Mouse (Mus musculus) liver (tissue): ENCODE measurements around the gene Osbp.
"Not testable (repeated sequence)": the region's sequence is repeated elsewhere in the genome, so short reads cannot be mapped to it uniquely, and the experiment has no call there.

Experiments
- DNase-seq: peaks from one replicate; pipeline ENCODE4 v3.0.0-alpha.2; 2020; ENCODE audit warnings: mixed read lengths

Osbp gene

DNA sequence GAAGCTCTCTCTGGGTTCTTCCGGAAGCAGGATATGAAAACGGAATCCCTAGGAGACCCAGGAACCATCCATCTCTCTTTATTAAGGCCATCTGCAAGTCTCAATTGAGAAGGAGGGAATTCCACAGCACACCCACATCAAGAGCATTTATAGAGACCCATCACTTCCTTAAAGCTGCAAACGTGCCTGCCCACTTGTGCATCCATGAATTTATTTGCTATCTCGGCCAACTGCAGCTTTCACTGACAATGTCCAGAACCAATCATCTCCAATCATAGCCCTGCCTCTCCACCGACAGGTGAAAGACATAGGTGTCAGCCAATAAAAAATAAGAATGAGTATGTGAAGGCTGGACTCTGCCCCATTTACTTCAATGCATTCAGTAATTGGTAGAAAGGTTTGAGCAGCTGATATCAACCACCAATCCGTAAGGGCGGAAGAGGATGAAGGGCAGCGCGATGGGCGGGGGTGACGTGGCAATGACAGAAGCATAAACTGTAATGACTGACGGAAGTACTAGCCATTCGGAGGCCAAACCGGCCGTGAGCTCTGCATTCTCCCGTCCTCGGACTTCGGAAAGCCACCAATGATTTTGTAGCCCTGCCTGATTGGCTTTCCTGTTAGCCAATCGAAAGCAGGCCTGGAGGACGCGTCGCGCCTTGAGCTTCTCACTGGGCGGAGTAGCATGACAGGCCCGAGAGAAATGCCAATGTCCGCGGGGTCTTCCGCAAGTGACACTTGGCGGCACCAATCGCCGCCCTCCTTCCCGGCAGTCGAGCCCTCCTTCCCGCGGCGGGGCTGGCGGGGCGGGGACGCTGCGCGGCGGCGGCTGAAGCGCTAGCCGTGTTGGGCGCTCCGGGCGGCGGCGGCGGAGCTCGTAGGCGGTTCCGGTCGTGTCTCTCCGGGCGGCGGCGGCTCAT, at the start of gene Osbp:
Gene Osbp (plus strand): TSS at position 919 of the 920 bp plus-strand sequence.
- DNase-seq: peak; percentile 97

- no peak for DNase-seq
Measured at GRCm38 (mm10) chr19:11922068-11922467, 43.7 kb upstream of the Osbp start.

- not testable (repeated sequence) for DNase-seq
Measured at GRCm38 (mm10) chr19:11922515-11922914, 43.2 kb upstream of the Osbp start.

DNA sequence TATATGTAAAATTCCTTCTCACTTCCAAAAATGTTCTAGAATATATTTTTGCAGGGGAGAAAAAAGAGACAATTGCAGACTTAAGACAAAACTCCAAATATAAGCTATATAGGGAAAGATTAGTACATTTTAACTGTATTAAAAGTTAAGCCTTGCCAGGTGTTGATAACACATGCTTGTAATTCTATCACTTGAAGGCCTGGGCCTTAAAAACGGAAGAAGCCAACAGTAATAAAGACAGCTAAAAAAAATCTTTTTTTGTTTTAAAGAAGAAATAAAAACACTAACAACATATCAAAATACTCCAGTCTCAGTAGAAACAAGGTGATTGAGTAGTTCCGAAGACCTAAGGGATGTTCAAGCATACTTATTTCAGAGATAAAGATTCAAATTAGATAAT, 39.4 kb upstream of the Osbp start:
- DNase-seq: no peak

- DNase-seq: peak; percentile 49
Measured at GRCm38 (mm10) chr19:11928025-11928748, 37.6 kb upstream of the Osbp start.

DNA sequence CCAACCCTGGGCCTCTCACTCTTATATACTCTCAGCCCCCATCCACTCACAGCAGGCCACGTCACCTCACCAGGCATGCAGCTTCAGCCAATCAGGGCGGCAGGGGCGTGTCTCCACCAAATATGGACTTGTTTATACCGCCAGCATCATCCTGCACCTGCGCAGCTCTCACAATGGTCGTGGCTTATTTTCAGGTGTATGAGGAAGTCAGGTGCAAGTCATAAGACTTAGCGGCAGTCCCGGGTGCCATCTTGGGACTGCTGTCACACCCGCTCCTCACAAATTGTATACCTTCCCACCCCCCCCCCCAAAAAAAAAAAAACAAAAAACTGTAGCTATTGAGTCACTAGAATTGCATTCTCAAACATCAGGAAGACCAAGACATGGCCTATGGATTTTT, 19.3 kb upstream of the Osbp start:
- not testable (repeated sequence) for DNase-seq

DNA sequence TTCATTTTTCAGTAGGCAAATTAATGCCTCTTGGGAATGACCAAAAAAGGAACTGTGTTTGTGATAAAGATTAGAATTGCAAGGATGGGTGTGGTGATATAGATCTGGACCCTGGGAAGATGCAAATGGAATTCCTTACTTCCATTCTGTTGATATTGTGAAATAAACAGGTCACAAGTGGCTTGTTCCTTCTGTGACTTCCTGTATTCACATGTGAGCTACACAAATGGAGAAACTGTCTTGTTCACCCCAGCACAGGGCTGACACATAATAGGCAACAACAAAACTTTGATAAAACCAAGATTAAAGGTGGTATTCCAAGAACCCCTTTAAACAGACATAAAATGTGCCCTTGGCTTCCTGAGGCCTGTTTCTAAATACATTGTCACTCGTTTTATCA, 15.9 kb upstream of the Osbp start:
- DNase-seq: no peak

DNA sequence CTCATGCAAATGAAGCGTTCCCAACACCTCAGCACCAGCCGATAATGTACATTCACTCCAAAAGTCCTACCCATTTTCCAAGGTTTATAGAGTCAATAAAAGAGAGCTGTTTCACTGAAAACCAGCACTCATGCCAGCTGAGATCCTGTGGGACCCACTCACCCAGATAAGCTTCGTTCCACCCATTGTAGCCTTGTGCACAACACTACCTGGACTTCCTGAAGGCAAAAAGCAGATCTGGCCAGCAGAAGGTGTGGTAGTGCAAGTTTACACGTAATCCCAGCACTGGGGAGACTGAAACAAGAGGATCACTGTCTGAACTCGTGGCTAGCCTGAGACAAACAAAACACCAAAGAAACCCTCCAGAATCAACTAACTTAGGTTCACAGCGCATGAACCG, 15.0 kb upstream of the Osbp start:
- DNase-seq: no peak

DNA sequence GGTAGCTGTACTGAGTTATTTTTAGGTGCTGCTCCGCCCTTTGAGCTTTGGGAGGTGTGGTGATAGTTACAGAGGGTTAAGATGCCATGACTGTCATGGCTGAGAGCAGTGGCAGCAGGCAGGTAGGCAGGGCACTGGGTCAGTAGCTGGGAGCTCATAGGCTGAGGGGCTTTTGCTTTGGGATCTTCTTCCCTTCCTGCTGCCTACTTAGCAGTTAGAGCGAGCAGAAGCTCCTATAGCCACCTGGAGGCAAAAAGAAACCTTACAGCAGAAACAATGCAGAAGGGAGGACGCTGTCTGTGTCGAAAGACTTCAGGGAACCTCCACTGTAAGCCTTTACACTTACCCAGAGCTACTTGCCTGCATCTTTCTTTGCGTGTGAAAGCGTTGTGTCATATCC, 11.5 kb upstream of the Osbp start:
- no peak for DNase-seq

DNA sequence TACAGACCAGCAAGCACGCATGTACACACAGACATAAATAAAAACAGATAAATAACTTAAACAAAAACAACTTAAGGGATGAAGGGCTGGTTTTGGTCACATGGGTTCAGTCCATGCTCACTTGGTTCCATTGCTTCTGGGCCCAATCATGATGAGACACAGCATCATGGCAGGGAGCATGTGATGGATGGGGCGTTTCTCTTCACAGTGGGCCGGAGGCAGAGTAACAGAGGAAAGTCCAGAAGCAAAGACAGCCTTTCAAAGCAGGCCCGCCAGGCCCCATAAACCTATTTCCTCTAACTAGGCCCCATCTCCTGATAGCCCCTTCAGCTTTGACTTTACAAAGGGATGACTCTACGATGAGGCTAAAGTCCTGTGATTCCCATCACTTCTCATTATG, 9.1 kb upstream of the Osbp start:
- no peak for DNase-seq

- no peak for DNase-seq
Measured at GRCm38 (mm10) chr19:11957396-11957795, 8.3 kb upstream of the Osbp start.

DNA sequence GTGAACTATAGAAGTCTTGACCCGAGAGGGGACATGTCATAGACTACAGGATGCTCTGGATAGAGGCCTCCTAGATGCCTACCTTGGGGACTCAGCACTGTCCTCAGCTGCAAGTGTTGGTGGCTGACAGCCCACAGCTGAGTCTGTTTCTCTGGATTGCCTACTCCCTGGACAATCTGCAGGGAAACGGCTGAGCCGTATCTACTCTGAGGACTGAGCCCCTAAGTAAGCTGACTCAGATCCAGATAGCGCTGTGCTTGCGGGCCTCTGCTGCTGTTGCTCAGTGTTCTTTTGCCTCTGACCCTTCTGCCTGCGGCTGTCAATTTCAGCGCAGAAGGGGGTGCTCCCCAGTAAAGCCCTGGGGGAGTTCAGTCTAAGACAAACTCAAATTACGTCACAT, 7.9 kb upstream of the Osbp start:
- no peak for DNase-seq

- DNase-seq: no peak
Measured at GRCm38 (mm10) chr19:11964266-11964665, 1.5 kb upstream of the Osbp start.

DNA sequence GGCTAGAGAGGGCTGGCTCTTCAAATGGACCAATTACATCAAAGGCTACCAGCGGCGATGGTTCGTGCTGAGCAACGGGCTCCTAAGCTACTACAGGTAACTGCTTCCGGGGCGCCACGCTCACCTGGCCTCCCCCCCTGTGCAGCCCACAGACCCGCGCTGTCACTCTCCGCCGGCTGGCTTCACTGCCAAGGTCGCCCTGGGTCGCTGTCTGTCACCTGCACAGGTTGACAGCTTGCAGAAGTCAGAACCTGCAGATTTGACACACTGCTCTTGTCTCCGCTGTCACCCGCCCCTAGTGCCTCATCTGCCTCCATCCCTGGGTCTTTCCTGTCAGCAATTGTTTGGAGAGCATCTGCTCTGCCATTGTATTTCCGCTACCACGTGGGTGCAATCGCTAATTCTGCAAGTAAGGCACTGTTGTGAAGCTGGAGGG, 478 bp downstream of the Osbp start:
- DNase-seq: peak; percentile 57

DNA sequence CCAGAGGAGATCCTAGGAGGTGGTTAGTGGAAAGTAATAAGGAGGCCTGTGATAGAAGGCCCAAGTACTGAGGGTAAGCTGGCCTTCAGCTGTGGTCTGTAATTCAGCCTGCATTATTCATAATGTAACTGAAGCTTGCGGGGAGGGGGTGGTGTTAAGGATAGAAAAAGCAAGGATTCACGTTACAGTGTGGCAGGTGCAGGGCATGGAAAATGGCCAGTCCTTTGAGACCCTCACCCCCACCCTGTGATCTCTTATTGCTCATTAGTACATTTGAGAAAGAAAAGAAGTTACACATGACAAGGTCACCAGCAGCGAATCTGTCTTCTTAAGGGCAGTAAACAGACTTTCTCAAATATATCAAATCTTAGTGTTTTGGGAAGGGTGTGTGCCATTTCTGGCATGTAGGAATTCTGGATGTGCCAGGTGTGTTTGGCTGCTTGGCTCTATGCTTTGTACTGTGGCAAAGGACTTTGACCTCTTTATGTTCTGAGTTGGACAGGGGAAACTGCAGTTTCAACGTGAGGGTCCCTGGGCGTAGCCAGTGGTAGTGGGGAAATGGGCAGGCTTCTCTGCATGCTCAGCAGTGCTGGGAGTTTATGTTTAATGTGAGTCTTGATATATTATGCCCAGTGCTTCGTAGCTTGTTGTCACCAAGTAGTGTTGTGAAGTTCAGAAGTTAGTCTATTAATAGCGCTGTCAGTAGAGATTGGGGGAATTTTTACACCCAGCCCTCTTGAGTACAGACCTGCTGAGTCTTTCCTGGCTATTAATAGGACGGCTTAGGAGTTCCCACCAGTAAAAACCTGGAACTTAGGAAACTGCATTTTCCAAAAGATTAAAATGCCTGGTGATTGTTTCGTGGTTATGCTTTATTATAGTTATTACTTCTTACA, 3.7 kb downstream of the Osbp start:
- no peak for DNase-seq

DNA sequence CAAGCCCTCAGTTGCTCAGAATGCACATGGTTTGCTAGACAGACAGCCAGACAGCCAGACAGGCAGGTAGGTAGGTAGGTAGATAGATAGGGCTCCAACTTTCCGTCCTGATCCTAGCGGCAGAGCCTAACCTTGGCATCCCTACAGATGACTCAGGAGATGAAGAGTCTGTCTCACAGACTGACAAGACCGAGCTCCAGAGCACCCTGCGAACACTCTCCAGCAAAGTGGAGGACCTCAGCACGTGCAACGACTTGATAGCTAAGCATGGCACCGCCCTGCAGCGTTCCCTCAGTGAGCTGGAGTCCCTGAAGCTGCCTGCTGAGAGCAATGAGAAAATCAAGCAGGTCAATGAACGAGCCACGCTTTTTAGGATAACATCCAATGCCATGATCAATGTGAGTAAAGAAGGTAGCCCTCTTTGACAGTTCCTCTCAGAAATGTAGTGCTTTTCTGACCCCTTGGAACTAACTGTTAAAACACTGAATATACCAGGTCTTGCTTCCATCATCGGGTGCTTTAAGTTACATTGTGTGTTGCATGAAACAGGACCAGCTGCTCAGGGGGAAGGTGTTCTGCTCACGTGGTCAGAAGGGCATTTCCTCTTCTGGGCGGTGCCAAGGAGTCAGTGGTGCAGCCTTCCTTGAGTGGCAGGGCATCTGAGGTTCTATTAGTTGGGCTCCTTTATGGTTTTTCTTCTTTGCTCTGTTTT, 7.9 kb downstream of the Osbp start:
- DNase-seq: peak; percentile 53

- DNase-seq: no peak
Measured at GRCm38 (mm10) chr19:11974223-11974540, 8.4 kb downstream of the Osbp start.

DNA sequence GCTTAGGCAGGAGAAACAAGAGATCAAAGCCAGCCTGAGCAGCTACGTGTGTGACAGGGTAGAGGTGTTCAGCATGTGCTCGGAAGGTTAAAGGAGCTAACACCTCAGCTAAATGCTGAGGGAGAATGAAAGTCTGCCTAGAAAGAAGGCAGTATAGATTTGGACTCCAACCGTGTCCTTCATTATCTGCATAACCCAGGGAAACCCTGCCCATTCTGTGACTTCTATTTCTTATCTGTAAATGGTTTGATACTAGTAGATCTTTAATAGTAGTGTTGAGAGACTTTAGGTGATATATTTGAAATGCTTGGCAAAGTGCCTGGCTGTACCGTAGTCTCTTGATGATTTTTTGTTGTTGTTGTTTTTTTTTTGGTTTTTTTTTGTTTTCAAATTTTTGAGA, 9.9 kb downstream of the Osbp start:
- DNase-seq: no peak

GRCm38 (mm10) chr19:11977363-11977762, 11.6 kb downstream of the Osbp start:
- no peak for DNase-seq

GRCm38 (mm10) chr19:11980471-11980870, 14.7 kb downstream of the Osbp start:
- no peak for DNase-seq

GRCm38 (mm10) chr19:11984614-11985013, 18.9 kb downstream of the Osbp start:
- not testable (repeated sequence) for DNase-seq

DNA sequence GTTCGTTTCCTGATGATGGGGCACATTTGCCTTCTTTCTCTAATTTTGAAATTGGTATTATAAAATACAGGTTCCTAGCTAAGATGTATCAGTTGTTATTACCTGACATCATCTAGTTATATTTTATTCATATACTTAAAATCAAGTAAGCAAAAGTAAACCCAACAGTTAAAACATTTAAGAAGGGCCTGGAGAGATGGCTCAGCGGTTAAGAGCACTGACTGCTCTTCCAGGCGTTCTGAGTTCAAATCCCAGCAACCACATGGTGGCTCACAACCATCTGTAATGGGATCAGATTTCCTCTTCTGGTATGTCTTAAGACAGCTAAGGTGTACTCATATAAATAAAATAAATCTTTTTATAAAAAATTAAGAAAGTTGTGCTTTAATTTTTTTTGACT, 22.1 kb downstream of the Osbp start:
- DNase-seq: no peak

- no peak for DNase-seq
Measured at GRCm38 (mm10) chr19:11989334-11989733, 23.6 kb downstream of the Osbp start.
